Mouse (Mus musculus) liver, embryonic 14.5 days (tissue): Measurements from ENCODE around the gene Wdr35.

Experiments
- CTCF ChIP-seq: IDR thresholded peaks from 2 replicates; pipeline ENCODE4 v1.5.1; 2016; ENCODE audit warnings: antibody characterized with exemption, low read depth, control low read depth
- EP300 ChIP-seq: IDR thresholded peaks from 2 replicates; pipeline ENCODE4 v1.6.1; 2016; ENCODE audit warnings: antibody characterized with exemption, low read depth

DNA sequence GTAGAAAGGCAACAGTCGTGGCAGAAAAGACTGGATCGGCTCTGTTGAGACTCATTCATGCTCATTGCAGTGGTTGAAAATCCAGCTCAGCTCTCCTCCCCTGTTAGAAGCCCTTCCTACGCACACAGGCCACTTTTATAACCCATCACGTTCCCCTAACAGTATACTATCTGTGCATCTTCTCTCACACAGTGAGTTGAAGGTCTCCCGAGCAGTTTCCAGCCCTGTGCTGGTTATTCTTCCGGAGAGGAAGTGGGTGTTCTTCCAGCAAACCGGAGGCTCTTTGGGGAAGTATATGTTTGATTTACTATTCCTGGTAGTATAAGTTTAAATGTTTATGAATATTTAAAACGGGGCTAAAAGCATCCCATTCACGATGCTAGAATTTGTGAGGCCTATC, 26.5 kb upstream of the Wdr35 start:
- TF ChIP-seq CTCF (no peak), EP300 (no peak)
